Mouse (Mus musculus) heart, embryonic 16.5 days (tissue): ENCODE results near the gene Tas2r138. TPM values are rescaled to one million over a fixed set of nuclear protein-coding genes. Genes with fewer than 3 reads are reported as not detected.
"Not testable (repeated sequence)": the region's sequence is repeated elsewhere in the genome, so short reads cannot be mapped to it uniquely, and the experiment has no call there.

Experiments used
- ATAC-seq: fragments of 200-750 bp; cut with Nextera tagmentation; replicated peaks from 2 replicates; pipeline ENCODE4 v1.8.0; 2017; ENCODE audit warnings: moderate number of reproducible peaks; ENCODE audit not compliant: insufficient read depth, low FRiP score; ENCODE audit errors: extremely low read depth
- H3K27ac ChIP-seq: fragments of 300-500 bp; sonication (generic); 2 replicates; pipeline ENCODE4 v1.5.1; 2014; ENCODE audit warnings: mild to moderate bottlenecking, low read length, control low read depth, moderate library complexity
- H3K27me3 ChIP-seq: fragments of 300-500 bp; sonication (generic); 2 replicates; pipeline ENCODE4 v1.6.1; 2014; ENCODE audit warnings: low read length, mixed read lengths; ENCODE audit not compliant: control insufficient read depth, insufficient read depth
- H3K36me3 ChIP-seq: fragments of 300-500 bp; sonication (generic); 2 replicates; pipeline ENCODE4 v1.6.1; 2014; ENCODE audit not compliant: control insufficient read depth, insufficient read depth
- H3K4me1 ChIP-seq: fragments of 300-500 bp; sonication (generic); 2 replicates; pipeline ENCODE4 v1.6.1; 2014; ENCODE audit warnings: low read length, mixed read lengths; ENCODE audit not compliant: control insufficient read depth, insufficient read depth
- H3K4me2 ChIP-seq: fragments of 300-500 bp; sonication (generic); 2 replicates; pipeline ENCODE4 v1.6.1; 2014; ENCODE audit warnings: low read depth, mild to moderate bottlenecking, control low read depth, low read length
- H3K4me3 ChIP-seq: fragments of 300-500 bp; sonication (generic); 2 replicates; pipeline ENCODE4 v1.5.1; 2014; ENCODE audit warnings: mild to moderate bottlenecking, control low read depth, low read length
- H3K9ac ChIP-seq: fragments of 300-500 bp; sonication (generic); 2 replicates; pipeline ENCODE4 v1.6.1; 2014; ENCODE audit warnings: low read length, control low read depth
- H3K9me3 ChIP-seq: fragments of 300-500 bp; sonication (generic); replicated peaks from 2 replicates; pipeline ENCODE4 v1.6.1; 2016; ENCODE audit warnings: low read length; ENCODE audit not compliant: control insufficient read depth
- WGBS: fragments of 180-500 bp; shearing (Covaris S2); extraction: QIAGEN DNeasy Blood & Tissue Kit; methylation state at CpG from one replicate; pipeline ENCODE4 v1.1.7; 2014; 5-methylcytosine and 5-hydroxymethylcytosine counted together
- polyA plus RNA-seq: library from polyadenylated mRNA; unstranded; fragments of >200 nt; fragmentation: Nextera tagmentation; extraction: Ambion mirVana; gene quantifications from 2 replicates; pipeline ENCODE4 v1.2.1, GENCODE M21; 2015

The Tas2r138 gene
- polyA plus RNA-seq, 1 experiment from 2014 or later: not detected

GRCm38 (mm10) chr6:40626111-40626510 lies 13.0 kb upstream of the Tas2r138 start:
- no peaks in the 10 kb centered on the region for H3K9me3 ChIP-seq
- H3K9ac ChIP-seq: no peak overlapping the region
- H3K27ac ChIP-seq: no peak overlapping the region
- WGBS: 52% methylated on average over 1 of the region's 1 CpGs
- no peak for ATAC-seq
- no peaks in the 10 kb centered on the region for H3K4me1 ChIP-seq
- H3K4me2 ChIP-seq: no peak overlapping the region
- H3K27me3 ChIP-seq: no peaks in the 10 kb centered on the region
- H3K4me3 ChIP-seq: no peak overlapping the region
- H3K36me3 ChIP-seq: no peaks in the 10 kb centered on the region

DNA sequence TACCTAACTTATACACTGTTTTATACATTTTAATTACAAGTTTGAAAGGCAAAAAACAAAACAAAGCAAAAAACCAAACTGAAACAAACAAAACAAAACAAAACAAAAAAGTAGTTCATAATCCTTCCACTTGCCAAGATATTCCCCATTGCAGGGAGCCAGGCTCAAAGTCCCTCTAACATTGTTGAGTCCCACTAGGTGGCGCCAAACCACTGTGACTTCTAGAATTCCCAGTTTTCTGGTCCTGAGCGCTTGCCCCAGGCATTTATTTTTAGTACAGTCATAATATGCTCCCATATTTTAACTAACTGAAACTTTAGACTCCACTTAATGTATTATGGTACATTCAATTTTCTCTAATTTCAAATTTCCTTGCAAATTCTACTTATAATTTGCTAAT lies 4.9 kb upstream of the Tas2r138 start:
- H3K4me3 ChIP-seq: no peak overlapping the region
- 7% methylated on average over 2 of the region's 2 CpGs for WGBS
- no peaks in the 10 kb centered on the region for H3K4me1 ChIP-seq
- H3K4me2 ChIP-seq: no peak overlapping the region
- H3K27ac ChIP-seq: no peak overlapping the region
- H3K9me3 ChIP-seq: no peaks in the 10 kb centered on the region
- no peaks in the 10 kb centered on the region for H3K27me3 ChIP-seq
- no peaks in the 10 kb centered on the region for H3K36me3 ChIP-seq
- ATAC-seq: no peak
- H3K9ac ChIP-seq: no peak overlapping the region

- Histone ChIP-seq H3K4me2 (no peak overlapping the region), H3K4me3 (no peak overlapping the region), H3K9ac (no peak overlapping the region), H3K36me3 (no peaks in the 10 kb centered on the region), H3K27me3 (no peaks in the 10 kb centered on the region), H3K27ac (no peak overlapping the region), H3K9me3 (no peaks in the 10 kb centered on the region), H3K4me1 (no peaks in the 10 kb centered on the region)
- no peak for ATAC-seq
- 71% methylated on average over 8 of the region's 8 CpGs for WGBS
These were observed 2.9 kb downstream of the Tas2r138 start for GRCm38 (mm10) chr6:40610244-40610643.

DNA sequence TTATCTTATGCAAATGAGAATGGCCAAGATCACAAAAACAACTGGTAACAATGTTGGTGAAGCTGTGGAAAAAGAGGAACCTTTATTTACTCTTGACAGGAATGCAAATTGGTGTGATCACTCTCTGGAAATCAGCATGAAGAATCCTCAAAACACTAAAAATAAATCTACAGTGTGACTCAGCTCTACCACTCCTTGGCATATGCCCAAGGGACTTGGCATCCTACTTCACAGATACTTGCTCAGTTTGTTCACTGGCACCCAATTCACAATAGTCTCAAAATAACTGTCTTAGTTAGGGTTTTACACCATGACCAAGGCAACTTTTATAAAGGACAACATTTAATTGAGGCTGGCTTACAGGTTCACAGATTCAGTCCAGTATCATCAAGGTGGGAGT lies 5.7 kb downstream of the Tas2r138 start:
- Histone ChIP-seq H3K27me3 (no peaks in the 10 kb centered on the region), H3K36me3 (no peaks in the 10 kb centered on the region), H3K27ac (no peak overlapping the region), H3K4me3 (no peak overlapping the region), H3K4me1 (no peaks in the 10 kb centered on the region), H3K9me3 (no peaks in the 10 kb centered on the region), H3K4me2 (no peak overlapping the region), H3K9ac (no peak overlapping the region)
- no peak for ATAC-seq

DNA sequence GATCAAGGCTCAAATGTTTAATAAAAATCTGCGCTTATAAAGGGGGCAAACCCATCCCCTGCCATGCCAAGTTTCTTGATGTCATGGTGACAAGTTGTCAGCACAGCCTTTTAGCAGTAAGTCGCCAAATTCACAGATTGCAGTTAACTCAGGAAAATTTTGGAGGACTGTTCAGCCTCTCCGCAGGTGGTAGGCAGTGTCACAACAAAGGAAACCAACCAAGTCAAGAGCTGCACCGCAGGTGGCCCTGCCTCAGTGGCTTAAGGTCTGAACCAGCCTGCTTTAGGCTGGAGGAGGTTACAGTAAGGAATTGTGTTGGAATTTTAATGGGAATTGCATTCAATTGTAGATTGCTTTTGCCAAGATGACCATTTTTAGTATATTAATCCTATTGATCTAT lies 14.6 kb downstream of the Tas2r138 start:
- not testable (repeated sequence) for H3K9me3 ChIP-seq, H3K36me3 ChIP-seq, H3K27me3 ChIP-seq, ATAC-seq, H3K4me1 ChIP-seq, H3K4me3 ChIP-seq, H3K27ac ChIP-seq, H3K4me2 ChIP-seq, H3K9ac ChIP-seq
- 30% methylated on average over 4 of the region's 4 CpGs for WGBS

- H3K27ac ChIP-seq: no peak overlapping the region
- no peaks in the 10 kb centered on the region for H3K9me3 ChIP-seq
- no peaks in the 10 kb centered on the region for H3K4me1 ChIP-seq
- no peaks in the 10 kb centered on the region for H3K27me3 ChIP-seq
- 56% methylated on average over 3 of the region's 3 CpGs for WGBS
- no peak overlapping the region for H3K9ac ChIP-seq
- H3K4me3 ChIP-seq: no peak overlapping the region
- no peak overlapping the region for H3K4me2 ChIP-seq
- H3K36me3 ChIP-seq: no peaks in the 10 kb centered on the region
- ATAC-seq: no peak
These were observed 18.1 kb downstream of the Tas2r138 start for GRCm38 (mm10) chr6:40594804-40595550.

DNA sequence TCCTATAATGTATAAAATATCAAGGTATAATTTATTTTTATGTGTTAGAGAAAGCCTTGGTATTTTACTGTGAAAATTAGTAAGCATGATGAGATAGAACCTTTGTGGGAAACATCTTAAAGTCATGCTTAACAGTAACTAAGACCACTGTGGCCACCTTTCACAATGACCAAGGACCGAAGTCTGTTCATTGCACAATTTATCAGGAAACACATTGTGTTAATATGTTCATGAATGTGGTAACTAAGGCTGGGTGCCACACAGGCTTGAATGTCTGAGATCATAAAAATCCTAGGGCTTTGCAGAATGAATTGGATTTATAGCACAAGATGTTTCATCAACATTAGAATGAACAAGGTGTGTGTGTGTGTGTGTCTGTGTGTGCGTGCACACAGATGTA lies 24.8 kb downstream of the Tas2r138 start:
- H3K4me1 ChIP-seq: no peaks in the 10 kb centered on the region
- H3K36me3 ChIP-seq: no peaks in the 10 kb centered on the region
- no peaks in the 10 kb centered on the region for H3K27me3 ChIP-seq
- H3K9me3 ChIP-seq: no peaks in the 10 kb centered on the region
- WGBS: 84% methylated on average over 2 of the region's 2 CpGs
- no peak overlapping the region for H3K27ac ChIP-seq
- H3K9ac ChIP-seq: no peak overlapping the region
- no peak overlapping the region for H3K4me2 ChIP-seq
- ATAC-seq: no peak
- H3K4me3 ChIP-seq: no peak overlapping the region

GRCm38 (mm10) chr6:40585645-40586044 lies 27.5 kb downstream of the Tas2r138 start, which contains the start of gene Clec5a:
Gene Clec5a, minus strand, starts transcription at chr6:40585821.
- no peak for ATAC-seq
- H3K4me2 ChIP-seq: no peak within 1 kb of the TSS
- WGBS: 60% methylated on average over 5 of the region's 5 CpGs
- no peak within 1 kb of the TSS for H3K9ac ChIP-seq
- no peaks in the 10 kb centered on the region for H3K36me3 ChIP-seq
- no peak within 1 kb of the TSS for H3K27ac ChIP-seq
- H3K4me1 ChIP-seq: no peaks in the 10 kb centered on the region
- no peaks in the 10 kb centered on the region for H3K9me3 ChIP-seq
- no peak within 1 kb of the TSS for H3K4me3 ChIP-seq
- no peaks in the 10 kb centered on the region for H3K27me3 ChIP-seq

DNA sequence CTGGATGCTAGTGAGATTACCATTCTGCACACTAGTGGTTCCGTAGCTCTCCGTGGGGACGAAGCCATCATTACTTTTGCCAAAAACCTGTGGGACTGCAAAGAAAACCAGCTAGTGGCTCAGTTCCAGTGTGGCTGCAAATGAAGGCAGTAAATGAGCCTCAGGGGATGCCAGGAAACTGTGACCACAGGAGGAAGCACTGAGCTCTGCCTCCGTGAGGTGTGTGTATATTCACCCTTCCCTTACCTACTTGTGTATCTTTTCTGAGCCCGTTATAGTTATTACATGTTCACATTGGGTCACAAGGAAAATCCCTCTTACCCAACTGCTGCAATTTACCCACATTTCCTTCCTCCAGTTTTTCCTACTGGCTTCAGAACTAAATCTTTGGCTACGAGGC lies 28.8 kb downstream of the Tas2r138 start:
- Histone ChIP-seq H3K36me3 (no peaks in the 10 kb centered on the region), H3K4me3 (no peak overlapping the region), H3K27me3 (no peaks in the 10 kb centered on the region), H3K4me1 (no peaks in the 10 kb centered on the region), H3K4me2 (no peak overlapping the region), H3K9me3 (no peaks in the 10 kb centered on the region), H3K9ac (no peak overlapping the region), H3K27ac (no peak overlapping the region)
- WGBS: 82% methylated on average over 6 of the region's 6 CpGs
- no peak for ATAC-seq
